Mouse (Mus musculus): ENCODE data around the gene Pde4a. TPM values are rescaled to one million over a fixed set of nuclear protein-coding genes. Genes with fewer than 3 reads are reported as not detected.
"Not testable (repeated sequence)": the region's sequence is repeated elsewhere in the genome, so short reads cannot be mapped to it uniquely, and the experiment has no call there.

The Pde4a gene
- total RNA-seq, 2 experiments from 2014 or later: 3.0 to 6.8 TPM

GRCm38 (mm10) chr9:21239465-21239848, 73.9 kb downstream of the Pde4a start:
- no peak for ATAC-seq (ENCODE audit: poor library complexity, severe bottlenecking)

DNA sequence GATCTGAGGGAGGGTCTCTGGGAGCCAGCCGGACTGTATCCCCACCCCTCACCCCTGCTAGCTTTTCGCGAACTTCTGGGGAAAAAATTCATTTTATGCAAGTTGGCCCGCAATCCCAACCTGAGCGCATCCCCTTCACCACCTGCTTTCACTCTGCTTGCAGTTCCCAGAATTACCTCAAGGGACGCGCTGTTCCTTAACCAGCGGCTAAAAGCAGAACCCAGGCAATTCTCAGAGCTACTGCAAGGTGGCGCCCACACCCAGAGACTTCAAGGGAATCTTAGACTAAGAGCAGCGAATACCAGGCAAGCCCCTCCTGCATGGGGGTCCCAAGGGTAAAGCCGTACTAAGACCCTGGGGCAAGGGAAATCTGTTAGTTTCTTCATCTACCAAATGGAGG, 75.8 kb downstream of the Pde4a start:
- peak; percentile 65 for ATAC-seq (ENCODE audit: poor library complexity, severe bottlenecking)

- no peak for ATAC-seq (ENCODE audit: poor library complexity, severe bottlenecking)
These were observed 78.4 kb downstream of the Pde4a start for GRCm38 (mm10) chr9:21243826-21244427.

DNA sequence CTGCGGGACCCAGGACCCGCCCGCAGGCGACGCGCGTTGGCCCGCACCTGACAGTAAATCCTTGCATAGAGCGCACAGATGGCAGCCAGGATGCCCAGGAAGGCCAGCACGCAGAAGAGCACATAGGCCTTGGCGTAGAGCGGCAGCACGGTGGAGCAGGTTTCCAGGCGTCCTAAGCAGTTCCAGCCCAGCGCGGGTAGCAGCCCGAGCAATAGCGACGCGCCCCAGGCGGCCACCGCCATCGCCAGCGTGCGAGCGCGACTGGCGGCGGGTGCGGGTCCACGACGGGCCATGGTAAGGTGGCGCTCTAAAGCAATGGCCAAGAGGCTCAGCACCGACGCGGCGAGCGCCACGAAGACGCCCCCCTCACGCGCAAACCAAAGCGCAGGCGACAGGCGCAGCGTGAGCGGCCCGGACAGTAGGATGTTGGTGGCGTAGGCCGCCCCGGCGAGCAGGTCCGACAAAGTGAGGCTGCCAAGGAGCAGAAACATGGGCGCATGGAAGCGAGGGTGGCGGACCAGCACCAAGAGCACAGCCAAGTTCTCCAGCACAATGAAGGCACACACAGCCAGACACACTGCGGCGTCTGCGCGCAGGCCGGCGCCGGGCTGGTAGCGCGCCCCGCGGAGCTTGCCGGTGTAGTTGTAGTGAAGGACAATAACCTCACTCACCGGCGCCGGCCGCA, 79.1 kb downstream of the Pde4a start:
- ATAC-seq (ENCODE audit: poor library complexity, severe bottlenecking): 0 out of 2 replicates have a peak, but pooled peaks have one; percentile 11

DNA sequence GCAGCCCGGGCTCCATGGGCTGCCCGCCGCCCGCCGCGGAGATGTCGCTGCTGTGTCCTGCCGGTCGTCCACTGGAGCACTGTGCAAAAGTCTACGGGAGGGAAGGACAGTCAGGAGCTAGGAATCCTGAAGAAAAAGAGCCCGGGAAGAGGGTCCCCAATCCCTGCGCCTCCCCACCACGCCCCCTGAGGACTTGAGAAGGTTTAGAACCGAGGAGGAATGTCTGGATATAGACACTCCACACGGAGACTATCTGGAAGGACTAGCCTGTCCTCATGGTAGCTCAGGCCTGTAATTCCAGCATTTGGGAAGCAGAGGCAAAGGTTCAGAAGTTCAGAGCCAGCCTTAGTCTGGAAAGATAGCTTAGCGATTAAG, 79.6 kb downstream of the Pde4a start:
- no peak for ATAC-seq (ENCODE audit: poor library complexity, severe bottlenecking)

DNA sequence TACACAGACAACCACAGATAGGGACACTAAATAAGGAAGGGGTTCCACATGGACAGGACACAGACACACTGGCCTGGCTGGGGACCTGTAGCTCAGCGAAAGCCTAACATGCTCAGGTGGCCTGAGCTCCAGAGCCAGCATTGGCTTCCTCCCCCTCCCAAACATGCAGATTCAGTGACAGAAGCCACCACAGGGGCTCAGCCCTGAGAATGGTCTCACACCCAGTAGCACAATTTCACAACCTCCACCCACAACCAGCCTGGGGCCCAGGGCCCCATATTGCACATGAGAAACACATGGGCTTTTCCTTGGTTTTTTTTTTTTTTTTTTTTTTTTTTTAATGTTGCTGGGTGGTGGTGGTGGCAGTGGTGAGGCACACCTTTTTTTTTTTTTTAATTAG, 80.8 kb downstream of the Pde4a start:
- 0 out of 2 replicates have a peak, but pooled peaks have one; percentile 29 for ATAC-seq (ENCODE audit: poor library complexity, severe bottlenecking)

DNA sequence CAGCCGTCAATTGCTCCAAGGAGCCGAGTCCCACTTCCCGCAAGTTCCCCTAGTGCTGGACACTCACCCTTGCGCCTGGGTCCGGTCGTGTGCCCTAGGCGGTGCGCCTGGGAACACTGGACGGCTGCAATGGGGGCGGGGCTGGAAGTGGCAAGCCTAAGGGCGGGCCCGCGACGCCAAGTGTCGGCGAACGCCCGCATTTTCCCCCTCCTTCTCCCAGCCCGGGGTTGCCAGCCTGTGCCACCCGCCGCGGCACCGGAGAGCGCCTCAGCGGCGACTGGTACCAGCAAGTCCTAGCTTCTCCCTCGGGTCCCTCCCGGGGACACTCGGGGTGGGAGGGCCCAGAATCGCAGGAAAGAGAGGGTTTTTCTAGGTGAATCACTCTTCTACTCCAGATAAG, 82.8 kb downstream of the Pde4a start, which contains the start of gene S1pr5:
Gene S1pr5 (minus strand): TSS at position 118 of the 400 bp plus-strand sequence.
- ATAC-seq (ENCODE audit: poor library complexity, severe bottlenecking): peak; percentile 61

DNA sequence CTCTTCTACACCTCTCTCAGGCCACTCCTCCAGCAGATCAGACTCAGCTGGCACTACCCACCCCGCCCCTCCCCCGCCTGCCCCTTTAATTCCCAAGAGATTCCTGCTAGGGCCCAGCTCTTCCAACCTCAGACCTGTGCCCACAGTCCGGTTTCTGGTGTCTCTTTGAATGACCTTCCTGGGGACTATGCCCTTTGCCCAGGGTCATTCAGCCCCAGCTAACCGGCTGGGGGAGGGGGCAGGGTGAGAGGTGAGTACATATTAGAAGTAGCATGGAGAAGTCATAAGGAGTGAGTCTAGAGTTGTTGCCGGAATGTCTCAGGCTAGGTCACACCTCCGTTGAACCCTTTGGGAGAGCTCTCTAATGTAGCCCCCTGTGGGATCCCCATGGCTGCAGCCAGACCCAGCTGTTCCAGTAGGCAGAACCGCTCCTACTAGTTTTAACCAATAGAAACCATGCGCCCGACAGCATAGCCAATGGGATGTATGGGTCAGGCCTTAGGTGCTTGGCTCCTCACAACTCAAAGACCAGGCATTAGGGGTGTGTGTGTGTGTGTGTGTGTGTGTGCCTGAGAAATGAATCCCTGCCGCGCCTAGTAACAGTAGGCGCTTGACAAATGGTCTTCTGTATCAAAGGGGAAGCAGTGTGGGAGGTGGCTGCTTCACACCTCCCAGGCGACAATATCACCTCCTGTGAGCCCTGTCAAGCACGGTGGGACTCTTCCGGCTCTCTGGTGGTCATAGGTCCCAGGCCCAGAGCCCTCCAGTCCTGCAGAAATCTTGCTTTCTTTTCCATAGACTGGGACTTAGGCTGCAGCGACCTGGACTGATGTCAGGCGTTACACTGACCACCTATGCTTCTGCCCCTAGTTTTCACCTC, 84.4 kb downstream of the Pde4a start:
- peak; percentile 59 for ATAC-seq (ENCODE audit: poor library complexity, severe bottlenecking)

- ATAC-seq (ENCODE audit: poor library complexity, severe bottlenecking): no peak
These were observed 85.0 kb downstream of the Pde4a start for GRCm38 (mm10) chr9:21250509-21250908.

- no peak for ATAC-seq (ENCODE audit: poor library complexity, severe bottlenecking)
These were observed 85.7 kb downstream of the Pde4a start for GRCm38 (mm10) chr9:21251116-21251735.

DNA sequence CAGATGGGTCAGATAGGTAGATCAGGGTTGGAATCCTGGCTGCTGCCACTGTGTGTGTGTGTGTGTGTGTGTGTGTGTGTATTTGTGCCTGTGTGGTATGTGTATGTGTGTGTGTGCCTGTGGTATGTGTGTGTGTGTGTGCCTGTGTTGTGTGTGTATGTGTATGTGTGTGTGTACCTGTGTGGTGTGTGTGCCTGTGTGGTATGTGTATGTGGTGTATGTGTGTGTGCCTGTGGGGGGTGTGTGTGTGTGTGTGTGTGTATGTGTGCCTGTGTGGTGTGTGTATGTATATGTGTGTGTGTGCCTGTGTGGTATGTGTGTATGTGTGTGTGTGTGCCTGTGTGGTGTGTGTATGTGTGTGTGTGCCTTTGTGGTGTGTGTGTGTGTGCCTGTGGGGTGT, 89.2 kb downstream of the Pde4a start:
- no peak for ATAC-seq (ENCODE audit: poor library complexity, severe bottlenecking)

DNA sequence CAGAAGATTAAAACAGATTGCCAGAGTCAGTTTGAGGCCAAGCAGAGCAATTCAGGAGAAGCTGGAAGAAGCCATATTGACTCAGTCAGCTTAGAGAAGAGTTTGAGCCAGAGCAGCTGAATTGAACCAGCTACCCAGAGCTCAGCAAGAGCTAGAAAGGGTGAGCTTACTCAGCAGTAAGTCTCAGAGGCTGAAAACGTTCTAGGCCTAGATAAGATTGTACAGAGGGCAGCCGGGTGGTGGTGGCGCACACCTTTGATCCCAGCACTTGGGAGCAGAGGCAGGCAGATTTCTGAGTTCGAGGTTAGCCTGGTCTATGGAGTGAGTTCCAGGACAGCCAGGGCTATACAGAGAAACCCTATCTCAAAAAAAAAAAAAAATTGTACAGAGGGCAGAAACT, 90.8 kb downstream of the Pde4a start:
- not testable (repeated sequence) for ATAC-seq (ENCODE audit: poor library complexity, severe bottlenecking)

DNA sequence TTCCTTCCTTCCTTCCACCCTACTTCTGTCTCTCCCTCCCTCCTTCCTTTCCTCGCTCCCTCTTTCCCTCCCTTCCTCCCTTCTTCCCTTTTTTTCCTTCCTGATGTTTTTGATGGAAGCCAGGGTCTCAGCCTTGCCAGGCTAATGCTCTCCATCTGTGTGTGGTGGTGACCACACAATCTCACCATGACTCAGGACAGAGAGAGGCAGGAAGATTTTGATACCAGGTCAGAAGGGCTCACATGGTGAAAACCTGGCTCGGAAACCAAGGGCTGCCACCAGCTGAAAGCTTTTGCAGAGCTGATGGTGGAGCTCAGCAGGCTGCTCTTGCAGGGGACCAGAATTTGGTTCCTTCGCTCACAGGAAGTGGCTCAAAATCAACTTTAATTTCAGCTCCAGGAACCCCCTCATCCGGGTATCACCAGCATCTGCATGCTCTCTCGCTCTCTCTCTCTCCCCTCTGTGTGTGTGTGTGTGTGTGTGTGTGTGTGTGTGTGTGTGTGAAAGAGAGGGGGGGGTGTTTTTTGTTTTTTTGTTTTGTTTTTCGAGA, 95.1 kb downstream of the Pde4a start:
- ATAC-seq (ENCODE audit: poor library complexity, severe bottlenecking): no peak

DNA sequence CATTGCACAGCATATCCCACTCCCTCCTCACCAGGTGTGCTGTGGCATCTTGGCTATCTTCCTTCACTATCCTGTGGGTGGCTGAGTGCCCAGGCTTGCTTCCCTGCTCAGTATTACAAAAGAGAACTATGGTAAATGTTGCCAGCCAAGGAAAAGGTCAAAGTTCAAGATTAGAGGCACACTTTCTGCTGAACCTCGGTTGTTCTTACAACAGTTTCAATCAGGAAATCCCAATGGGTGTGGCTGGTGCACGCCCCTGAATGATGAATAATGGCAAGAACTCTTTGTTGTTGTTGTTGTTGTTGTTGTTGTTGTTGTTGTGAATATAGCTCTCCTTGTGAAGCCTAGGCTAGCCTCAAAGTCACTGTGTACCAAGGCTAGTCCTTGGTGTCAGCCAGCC, 96.3 kb downstream of the Pde4a start:
- ATAC-seq (ENCODE audit: poor library complexity, severe bottlenecking): peak; percentile 27

Other genes with a start within 250 kb of the Pde4a start
- gene Dnmt1, start 205.8 kb upstream of the Pde4a start, total RNA-seq (2015): 85.4 and 89.6 TPM in 2 replicates
- 165 and 171 TPM in 2 replicates for gene Dnmt1, start 205.8 kb upstream of the Pde4a start, total RNA-seq (2017)
- gene S1pr2, start 188.9 kb upstream of the Pde4a start, total RNA-seq (2015): 7.5 and 8.9 TPM in 2 replicates
- gene S1pr2, start 188.9 kb upstream of the Pde4a start, total RNA-seq (2017): 2.8 and 3.0 TPM in 2 replicates
- 47.3 and 63.6 TPM in 2 replicates for gene Mrpl4, start 163.0 kb upstream of the Pde4a start, total RNA-seq (2015)
- 44.5 and 50.3 TPM in 2 replicates for gene Mrpl4, start 163.0 kb upstream of the Pde4a start, total RNA-seq (2017)
- gene Icam1, start 149.7 kb upstream of the Pde4a start, total RNA-seq (2015): 9.6 and 15.3 TPM in 2 replicates
- gene Icam1, start 149.7 kb upstream of the Pde4a start, total RNA-seq (2017): 19.5 and 20.5 TPM in 2 replicates
- gene Icam4, start 136.3 kb upstream of the Pde4a start, total RNA-seq (2015): 0.91 and 1.1 TPM in 2 replicates
- gene Icam4, start 136.3 kb upstream of the Pde4a start, total RNA-seq (2017): 0.44 and 2.4 TPM in 2 replicates
- gene Icam5, start 133.6 kb upstream of the Pde4a start, total RNA-seq (2015): not detected in 2 replicates
- gene Icam5, start 133.6 kb upstream of the Pde4a start, total RNA-seq (2017): not detected in 2 replicates
- 1.2 TPM in 1 of 2 replicates, not detected in the other for gene Zglp1, start 98.6 kb upstream of the Pde4a start, total RNA-seq (2015)
- gene Zglp1, start 98.6 kb upstream of the Pde4a start, total RNA-seq (2017): not detected in 2 replicates
- 0.16 and 0.22 TPM in 2 replicates for gene Gm49373, start 92.6 kb upstream of the Pde4a start, total RNA-seq (2015)
- gene Gm49373, start 92.6 kb upstream of the Pde4a start, total RNA-seq (2017): 0.59 TPM in 1 of 2 replicates, not detected in the other
- gene Fdx1l, start 92.1 kb upstream of the Pde4a start, total RNA-seq (2015): 0.73 and 2.1 TPM in 2 replicates
- 15.3 and 17.5 TPM in 2 replicates for gene Fdx1l, start 92.1 kb upstream of the Pde4a start, total RNA-seq (2017)
- 43.4 and 44.9 TPM in 2 replicates for gene Gm38431, start 73.7 kb upstream of the Pde4a start, total RNA-seq (2015)
- 3.8 and 5.1 TPM in 2 replicates for gene Gm38431, start 73.7 kb upstream of the Pde4a start, total RNA-seq (2017)
- gene Raver1, start 73.7 kb upstream of the Pde4a start, total RNA-seq (2015): 36.0 and 43.0 TPM in 2 replicates
- 17.1 and 22.0 TPM in 2 replicates for gene Raver1, start 73.7 kb upstream of the Pde4a start, total RNA-seq (2017)
- 24.9 and 30.9 TPM in 2 replicates for gene Tyk2, start 34.5 kb upstream of the Pde4a start, total RNA-seq (2015)
- gene Tyk2, start 34.5 kb upstream of the Pde4a start, total RNA-seq (2017): 33.5 and 37.0 TPM in 2 replicates
- 39.6 and 49.0 TPM in 2 replicates for gene Cdc37, start 15.7 kb upstream of the Pde4a start, total RNA-seq (2015)
- gene Cdc37, start 15.7 kb upstream of the Pde4a start, total RNA-seq (2017): 149 and 165 TPM in 2 replicates
- gene Keap1, start 73.6 kb downstream of the Pde4a start, total RNA-seq (2015): 17.7 and 18.8 TPM in 2 replicates
- gene Keap1, start 73.6 kb downstream of the Pde4a start, total RNA-seq (2017): 34.0 and 36.9 TPM in 2 replicates
- gene S1pr5, start 82.7 kb downstream of the Pde4a start, total RNA-seq (2015): 3.6 and 4.0 TPM in 2 replicates
- gene S1pr5, start 82.7 kb downstream of the Pde4a start, total RNA-seq (2017): 7.9 and 9.0 TPM in 2 replicates
- gene Atg4d, start 99.6 kb downstream of the Pde4a start, total RNA-seq (2015): 14.6 and 15.0 TPM in 2 replicates
- 13.5 and 19.3 TPM in 2 replicates for gene Atg4d, start 99.6 kb downstream of the Pde4a start, total RNA-seq (2017)
- gene Kri1, start 122.3 kb downstream of the Pde4a start, total RNA-seq (2015): 28.0 and 28.4 TPM in 2 replicates
- gene Kri1, start 122.3 kb downstream of the Pde4a start, total RNA-seq (2017): 53.6 and 76.9 TPM in 2 replicates
- gene Cdkn2d, start 125.7 kb downstream of the Pde4a start, total RNA-seq (2015): 132 and 138 TPM in 2 replicates
- 65.6 and 75.3 TPM in 2 replicates for gene Cdkn2d, start 125.7 kb downstream of the Pde4a start, total RNA-seq (2017)
- gene Ap1m2, start 146.6 kb downstream of the Pde4a start, total RNA-seq (2015): 0.31 and 0.32 TPM in 2 replicates
- 0.92 and 1.6 TPM in 2 replicates for gene Ap1m2, start 146.6 kb downstream of the Pde4a start, total RNA-seq (2017)
- gene Slc44a2, start 155.0 kb downstream of the Pde4a start, total RNA-seq (2015): 112 and 124 TPM in 2 replicates
- 101 and 116 TPM in 2 replicates for gene Slc44a2, start 155.0 kb downstream of the Pde4a start, total RNA-seq (2017)
- 21.7 and 22.9 TPM in 2 replicates for gene Ilf3, start 202.2 kb downstream of the Pde4a start, total RNA-seq (2015)
- 42.0 and 42.5 TPM in 2 replicates for gene Ilf3, start 202.2 kb downstream of the Pde4a start, total RNA-seq (2017)
- 5.4 and 11.8 TPM in 2 replicates for gene Qtrt1, start 246.1 kb downstream of the Pde4a start, total RNA-seq (2015)
- 6.7 and 9.8 TPM in 2 replicates for gene Qtrt1, start 246.1 kb downstream of the Pde4a start, total RNA-seq (2017)